Mouse (Mus musculus) adrenal gland, postnatal 25 days (tissue): ENCODE results near the gene Gm21560. TPM values are rescaled to one million over a fixed set of nuclear protein-coding genes. Genes with fewer than 3 reads are reported as not detected.
"Not testable (repeated sequence)": the region's sequence is repeated elsewhere in the genome, so short reads cannot be mapped to it uniquely, and the experiment has no call there.

Experiments used
- DNase-seq: peaks from one replicate; pipeline ENCODE4 v3.0.0; 2021; ENCODE audit warnings: mixed read lengths
- long read RNA-seq: library from polyadenylated mRNA; stranded (forward); transcript quantifications from one replicate; pipeline ENCODE4 v2.0.0, GENCODE M21; 2021
- total RNA-seq: library from RNA; stranded (reverse); gene quantifications from 2 replicates; pipeline ENCODE4 v1.2.3, GENCODE M21; 2021

Gene Gm21560
- 0.18 TPM in 1 of 2 replicates, not detected in the other for total RNA-seq
- long read RNA-seq: 0 reads

- not testable (repeated sequence) for DNase-seq
Measured at GRCm38 (mm10) chr14:6219192-6219591, at the start of gene Gm21560. Gm21560 (minus strand) TSS chr14:6219292.

- DNase-seq: not testable (repeated sequence)
Measured at GRCm38 (mm10) chr14:6163538-6163937, 55.6 kb downstream of the Gm21560 start.

GRCm38 (mm10) chr14:6161085-6161484 lies 58.0 kb downstream of the Gm21560 start:
- DNase-seq: not testable (repeated sequence)

Other genes with a start within 250 kb of the Gm21560 start
- not detected in 2 replicates for gene Gm3453, start 240.2 kb downstream of the Gm21560 start, total RNA-seq
- not detected in 2 replicates for gene Gm6337, start 161.0 kb downstream of the Gm21560 start, total RNA-seq
- not detected in 2 replicates for gene Gm8206, start 125.3 kb downstream of the Gm21560 start, total RNA-seq
- 0.64 TPM in 1 of 2 replicates, not detected in the other for gene Gm3468, start 110.6 kb downstream of the Gm21560 start, total RNA-seq
- not detected in 2 replicates for gene Gm3476, start 93.5 kb downstream of the Gm21560 start, total RNA-seq
- 0.24 TPM in 1 of 2 replicates, not detected in the other for gene Gm3411, start 68.0 kb upstream of the Gm21560 start, total RNA-seq
- not detected in 2 replicates for gene Gm21103, start 85.6 kb upstream of the Gm21560 start, total RNA-seq
- not detected in 2 replicates for gene Gm3618, start 124.4 kb upstream of the Gm21560 start, total RNA-seq
- not detected in 2 replicates for gene Gm16440, start 171.0 kb upstream of the Gm21560 start, total RNA-seq
- gene Gm3591, start 193.2 kb upstream of the Gm21560 start, total RNA-seq: not detected in 2 replicates
- not detected in 2 replicates for gene Gm3594, start 225.3 kb upstream of the Gm21560 start, total RNA-seq